Comparison of ENCODE assay signal across 15 mouse cellular contexts in genomic region chr19:55144691-55145090, GRCm38 (mm10). TPM values are rescaled to one million over a fixed set of nuclear protein-coding genes. Genes with fewer than 3 reads are reported as not detected.
A peak's percentile ranks its signal among the peaks of the same experiment; 100 is the strongest.
DNase-seq lines count a peak whose midpoint lies in the region; ATAC-seq lines count a peak whose summit lies in the region.
"Had no signal": no experiment of that assay in that cellular context is flagged by ENCODE, and none has a peak within 500 bp of the region (broad histone marks: within the 10 kb centered on the region; RNA-seq: fewer than 3 reads in every experiment).

No protein-coding gene starts in this region.

- H3K9me3 ChIP-seq in heart, embryonic 10.5 days, result no peaks in the 10 kb centered on the region
- H3K9me3 ChIP-seq in heart, embryonic 12.5 days (replicated peaks), result no peaks in the 10 kb centered on the region
- H3K9me3 ChIP-seq in midbrain, embryonic 11.5 days (ENCODE audit: control insufficient read depth, low read length), result no peaks in the 10 kb centered on the region
- no peaks in the 10 kb centered on the region for H3K9me3 ChIP-seq in midbrain, embryonic 16.5 days (replicated peaks; ENCODE audit: control insufficient read depth, low read length, poor library complexity, severe bottlenecking)
- no peaks in the 10 kb centered on the region for H3K9me3 ChIP-seq in embryonic facial prominence, embryonic 15.5 days (replicated peaks)
- H3K9me3 ChIP-seq in neural tube, embryonic 13.5 days, result no peaks in the 10 kb centered on the region

- no peak overlapping the region for H3K4me3 ChIP-seq in heart, embryonic 10.5 days
- H3K4me3 ChIP-seq in heart, embryonic 12.5 days, result no peak overlapping the region
- no peak overlapping the region for H3K4me3 ChIP-seq in midbrain, embryonic 11.5 days (ENCODE audit: low read depth, low read length)
- no peak overlapping the region for H3K4me3 ChIP-seq in midbrain, embryonic 16.5 days (ENCODE audit: low read depth, low read length)
- H3K4me3 ChIP-seq in embryonic facial prominence, embryonic 15.5 days (replicated peaks), result no peak overlapping the region
- H3K4me3 ChIP-seq in neural tube, embryonic 13.5 days, result no peak overlapping the region

- no peak overlapping the region for H3K9ac ChIP-seq in heart, embryonic 12.5 days
- H3K9ac ChIP-seq in midbrain, embryonic 11.5 days (ENCODE audit: low read length), result peak overlapping the region; percentile 54
- no peak overlapping the region for H3K9ac ChIP-seq in midbrain, embryonic 16.5 days (ENCODE audit: low read depth, low read length)
- no peak overlapping the region for H3K9ac ChIP-seq in embryonic facial prominence, embryonic 15.5 days
- no peak overlapping the region for H3K9ac ChIP-seq in neural tube, embryonic 13.5 days
- H3K9ac ChIP-seq: liver, embryonic 14.5 days had no signal

- ATAC-seq in heart, embryonic 12.5 days (ENCODE audit: insufficient number of reproducible peaks, low FRiP score), result no peak
- ATAC-seq in midbrain, embryonic 11.5 days (ENCODE audit: low FRiP score), result no peak
- ATAC-seq in midbrain, embryonic 16.5 days, result no peak
- no peak for ATAC-seq in embryonic facial prominence, embryonic 15.5 days (ENCODE audit: insufficient number of reproducible peaks, low FRiP score, low TSS enrichment, low read depth)
- no peak for ATAC-seq in neural tube, embryonic 13.5 days (ENCODE audit: low read depth)

- peaks cover 20% of the 10 kb centered on the region for H3K4me1 ChIP-seq in heart, embryonic 10.5 days
- no peaks in the 10 kb centered on the region; the same call in 1 of the 2 replicates for H3K4me1 ChIP-seq in heart, embryonic 12.5 days (replicated peaks)
- H3K4me1 ChIP-seq in midbrain, embryonic 11.5 days (ENCODE audit: control insufficient read depth, insufficient read depth, low read length), result peaks cover 39% of the 10 kb centered on the region
- peaks cover 9% of the 10 kb centered on the region; the same call in 1 of the 2 replicates for H3K4me1 ChIP-seq in midbrain, embryonic 16.5 days (ENCODE audit: control insufficient read depth, insufficient read depth, low read length)
- peaks cover 21% of the 10 kb centered on the region for H3K4me1 ChIP-seq in embryonic facial prominence, embryonic 15.5 days
- H3K4me1 ChIP-seq in neural tube, embryonic 13.5 days (replicated peaks), result peaks cover 17% of the 10 kb centered on the region

- no peaks in the 10 kb centered on the region for H3K27me3 ChIP-seq in heart, embryonic 10.5 days (ENCODE audit: insufficient read depth, poor library complexity, severe bottlenecking)
- H3K27me3 ChIP-seq in heart, embryonic 12.5 days (replicated peaks), result no peaks in the 10 kb centered on the region
- no peaks in the 10 kb centered on the region for H3K27me3 ChIP-seq in midbrain, embryonic 11.5 days (ENCODE audit: control insufficient read depth, insufficient read depth, low read length)
- H3K27me3 ChIP-seq in midbrain, embryonic 16.5 days (ENCODE audit: control insufficient read depth, insufficient read depth, low read depth, low read length), result no peaks in the 10 kb centered on the region
- H3K27me3 ChIP-seq in embryonic facial prominence, embryonic 15.5 days, result no peaks in the 10 kb centered on the region
- H3K27me3 ChIP-seq in neural tube, embryonic 13.5 days, result no peaks in the 10 kb centered on the region

- H3K36me3 ChIP-seq in heart, embryonic 10.5 days, result no peaks in the 10 kb centered on the region
- H3K36me3 ChIP-seq in heart, embryonic 12.5 days, result no peaks in the 10 kb centered on the region
- H3K36me3 ChIP-seq in midbrain, embryonic 11.5 days (ENCODE audit: control insufficient read depth, insufficient read depth, low read length), result no peaks in the 10 kb centered on the region
- H3K36me3 ChIP-seq in midbrain, embryonic 16.5 days (ENCODE audit: control insufficient read depth, insufficient read depth, low read length), result no peaks in the 10 kb centered on the region
- no peaks in the 10 kb centered on the region for H3K36me3 ChIP-seq in embryonic facial prominence, embryonic 15.5 days
- H3K36me3 ChIP-seq in neural tube, embryonic 13.5 days, result no peaks in the 10 kb centered on the region

- peak overlapping the region; percentile 64 for H3K27ac ChIP-seq in heart, embryonic 10.5 days
- no peak overlapping the region for H3K27ac ChIP-seq in heart, embryonic 12.5 days (ENCODE audit: poor library complexity, severe bottlenecking)
- peak overlapping the region; percentile 97 for H3K27ac ChIP-seq in midbrain, embryonic 11.5 days (ENCODE audit: low read depth, low read length)
- H3K27ac ChIP-seq in midbrain, embryonic 16.5 days (ENCODE audit: low read length), result no peak overlapping the region
- peak overlapping the region; percentile 24; the same call in 1 of the 2 replicates for H3K27ac ChIP-seq in embryonic facial prominence, embryonic 15.5 days (replicated peaks)
- peak overlapping the region; percentile 67 for H3K27ac ChIP-seq in neural tube, embryonic 13.5 days (replicated peaks)
- H3K27ac ChIP-seq: liver, embryonic 14.5 days had no signal

- no peak overlapping the region for H3K4me2 ChIP-seq in heart, embryonic 12.5 days
- no peak overlapping the region for H3K4me2 ChIP-seq in midbrain, embryonic 11.5 days
- no peak overlapping the region for H3K4me2 ChIP-seq in midbrain, embryonic 16.5 days (ENCODE audit: low read length)
- no peak overlapping the region for H3K4me2 ChIP-seq in embryonic facial prominence, embryonic 15.5 days (replicated peaks)
- no peak overlapping the region for H3K4me2 ChIP-seq in neural tube, embryonic 13.5 days

- whole genome bisulfite sequencing in heart, embryonic 10.5 days, result 61% methylated on average over 5 of the region's 5 CpGs
- 61% methylated on average over 5 of the region's 5 CpGs for WGBS in heart, embryonic 12.5 days
- 38% methylated on average over 5 of the region's 5 CpGs for WGBS in midbrain, embryonic 11.5 days
- 41% methylated on average over 5 of the region's 5 CpGs for WGBS in midbrain, embryonic 16.5 days
- WGBS in embryonic facial prominence, embryonic 15.5 days, result 57% methylated on average over 5 of the region's 5 CpGs
- WGBS in neural tube, embryonic 13.5 days, result 60% methylated on average over 5 of the region's 5 CpGs

- no peak for DNase-seq in heart, embryonic 10.5 days (ENCODE audit: low spot score)
- DNase-seq in midbrain, embryonic 11.5 days (ENCODE audit: low spot score, missing footprints), result peak; percentile 93
- DNase-seq in ovary, postnatal 10 days (ENCODE audit: low spot score), result no peak
- DNase-seq: cerebellum, postnatal 10 days; left cerebral cortex, postnatal 4 days; lung, postnatal 10 days; right cerebral cortex, adult 18-20 months; thymus, postnatal 36 days had no signal

RNA-seq across cellular contexts. Expression of gene Gpam, which starts 17.7 kb away (rescaled TPM):
- 12.8 and 14.9 TPM in 2 replicates for polyA plus RNA-seq in heart, embryonic 10.5 days (2016; fragmentation: Nextera tagmentation; extraction: Ambion mirVana)
- 11.9 and 12.8 TPM in 2 replicates for polyA plus RNA-seq in heart, embryonic 12.5 days (2016; fragmentation: Nextera tagmentation; extraction: Ambion mirVana)
- 23.6 and 27.1 TPM in 2 replicates for polyA plus RNA-seq in midbrain, embryonic 11.5 days (2014; fragmentation: Nextera tagmentation; extraction: Ambion mirVana)
- polyA plus RNA-seq in midbrain, embryonic 16.5 days (2015; fragmentation: Nextera tagmentation; extraction: Ambion mirVana), result 25.2 and 28.3 TPM in 2 replicates
- 12.7 and 13.7 TPM in 2 replicates for polyA plus RNA-seq in embryonic facial prominence, embryonic 15.5 days (2015; fragmentation: Nextera tagmentation; extraction: Ambion mirVana)
- polyA plus RNA-seq in neural tube, embryonic 13.5 days (2015; fragmentation: Nextera tagmentation; extraction: Ambion mirVana), result 19.0 and 19.6 TPM in 2 replicates

RNA-seq across cellular contexts. Expression of gene Tectb, which starts 35.8 kb away (rescaled TPM):
- polyA plus RNA-seq in heart, embryonic 10.5 days (2016; fragmentation: Nextera tagmentation; extraction: Ambion mirVana), result 0.08 TPM in 1 of 2 replicates, not detected in the other
- polyA plus RNA-seq in heart, embryonic 12.5 days (2016; fragmentation: Nextera tagmentation; extraction: Ambion mirVana), result not detected in 2 replicates
- polyA plus RNA-seq in midbrain, embryonic 11.5 days (2014; fragmentation: Nextera tagmentation; extraction: Ambion mirVana), result 0.05 TPM in 1 of 2 replicates, not detected in the other
- 0.15 and 0.41 TPM in 2 replicates for polyA plus RNA-seq in midbrain, embryonic 16.5 days (2015; fragmentation: Nextera tagmentation; extraction: Ambion mirVana)
- polyA plus RNA-seq in embryonic facial prominence, embryonic 15.5 days (2015; fragmentation: Nextera tagmentation; extraction: Ambion mirVana), result 0.36 TPM in 1 of 2 replicates, not detected in the other
- 0.27 and 0.29 TPM in 2 replicates for polyA plus RNA-seq in neural tube, embryonic 13.5 days (2015; fragmentation: Nextera tagmentation; extraction: Ambion mirVana)
- polyA plus RNA-seq: heart, embryonic 14.5 days; spleen, adult 2 months had no signal

Comparison
In these comparisons a context has a peak if more than half of its experiments do, and no peak if none do; other contexts are left out.
1. H3K27ac ChIP-seq: peak in heart, embryonic 10.5 days (single experiment), midbrain, embryonic 11.5 days (single experiment), embryonic facial prominence, embryonic 15.5 days (single experiment) and neural tube, embryonic 13.5 days (single experiment); none in heart, embryonic 12.5 days (single experiment) and midbrain, embryonic 16.5 days (single experiment).